Mouse (Mus musculus): ENCODE results near the gene Tmem245. TPM values are rescaled to one million over a fixed set of nuclear protein-coding genes. Genes with fewer than 3 reads are reported as not detected.

Tmem245 gene
- total and polyA plus RNA-seq, 2 experiments from 2014 or later, result 23.7 to 68.4 TPM

- Histone ChIP-seq H3K36me3 (replicated peaks; ENCODE audit: control insufficient read depth, insufficient read depth, low read length) (peaks cover 63% of the 10 kb centered on the region), H3K27me3 (ENCODE audit: control insufficient read depth, insufficient read depth, low read length) (no peaks in the 10 kb centered on the region), H3K9me3 (replicated peaks; ENCODE audit: control insufficient read depth, low read length) (no peaks in the 10 kb centered on the region), H3K9ac (replicated peaks; ENCODE audit: low read depth, low read length) (no peak overlapping the region), H3K4me2 (ENCODE audit: low read depth, low read length) (no peak overlapping the region), H3K4me3 (ENCODE audit: low read depth, low read length) (no peak overlapping the region), H3K27ac (ENCODE audit: low read depth) (no peak overlapping the region), H3K4me1 (ENCODE audit: control insufficient read depth, insufficient read depth) (0 out of 2 replicates have a peak, but pooled peaks cover 4% of the 10 kb centered on the region)
- DNase-seq (ENCODE audit: low spot score) (no peak), ATAC-seq (ENCODE audit: insufficient read depth, low read depth) (no peak)
- WGBS, result 93% methylated on average over 8 of the region's 8 CpGs
- TF ChIP-seq CTCF (IDR thresholded peaks at IDR 0.05; ENCODE audit: low read depth) (no peak), EP300 (IDR thresholded peaks at IDR 0.05; ENCODE audit: low read depth) (no peak)
Measured at GRCm38 (mm10) chr4:56899216-56899615, 48.0 kb downstream of the Tmem245 start.

GRCm38 (mm10) chr4:56897511-56897910, 49.7 kb downstream of the Tmem245 start:
- DNase-seq (ENCODE audit: low spot score) (no peak), ATAC-seq (ENCODE audit: insufficient read depth, low read depth) (0 out of 2 replicates have a peak, but pooled peaks have one; percentile 27)
- Histone ChIP-seq H3K4me3 (ENCODE audit: low read depth, low read length) (no peak overlapping the region), H3K9ac (replicated peaks; ENCODE audit: low read depth, low read length) (no peak overlapping the region), H3K27me3 (ENCODE audit: control insufficient read depth, insufficient read depth, low read length) (no peaks in the 10 kb centered on the region), H3K36me3 (replicated peaks; ENCODE audit: control insufficient read depth, insufficient read depth, low read length) (peaks cover 46% of the 10 kb centered on the region), H3K4me2 (ENCODE audit: low read depth, low read length) (no peak overlapping the region), H3K4me1 (ENCODE audit: control insufficient read depth, insufficient read depth) (peaks cover 8% of the 10 kb centered on the region), H3K9me3 (replicated peaks; ENCODE audit: control insufficient read depth, low read length) (no peaks in the 10 kb centered on the region), H3K27ac (ENCODE audit: low read depth) (no peak overlapping the region)
- WGBS, result 62% methylated on average over 3 of the region's 3 CpGs
- TF ChIP-seq EP300 (IDR thresholded peaks at IDR 0.05; ENCODE audit: low read depth), result no peak
- peak; percentile 46 for TF ChIP-seq CTCF (IDR thresholded peaks at IDR 0.05; ENCODE audit: low read depth)

GRCm38 (mm10) chr4:56894196-56894595, 53.0 kb downstream of the Tmem245 start:
- TF ChIP-seq CTCF (IDR thresholded peaks at IDR 0.05; ENCODE audit: low read depth) (no peak), EP300 (IDR thresholded peaks at IDR 0.05; ENCODE audit: low read depth) (no peak)
- H3K9me3 ChIP-seq (replicated peaks; ENCODE audit: control insufficient read depth, low read length), result no peaks in the 10 kb centered on the region
- WGBS, result 90% methylated on average over 3 of the region's 3 CpGs

GRCm38 (mm10) chr4:56892501-56893115, 54.6 kb downstream of the Tmem245 start:
- no peaks in the 10 kb centered on the region for H3K27me3 ChIP-seq (ENCODE audit: control insufficient read depth, insufficient read depth, low read length)
- H3K4me3 ChIP-seq (ENCODE audit: low read depth, low read length), result no peak overlapping the region
- no peak overlapping the region for H3K9ac ChIP-seq (replicated peaks; ENCODE audit: low read depth, low read length)
- no peaks in the 10 kb centered on the region for H3K9me3 ChIP-seq (replicated peaks; ENCODE audit: control insufficient read depth, low read length)
- ATAC-seq (ENCODE audit: insufficient read depth, low read depth) (no peak), DNase-seq (ENCODE audit: low spot score) (no peak)
- no peak overlapping the region for H3K4me2 ChIP-seq (ENCODE audit: low read depth, low read length)
- H3K27ac ChIP-seq (ENCODE audit: low read depth), result peak overlapping the region; percentile 40
- H3K4me1 ChIP-seq (ENCODE audit: control insufficient read depth, insufficient read depth), result peaks cover 14% of the 10 kb centered on the region
- TF ChIP-seq CTCF (IDR thresholded peaks at IDR 0.05; ENCODE audit: low read depth) (no peak), EP300 (IDR thresholded peaks at IDR 0.05; ENCODE audit: low read depth) (no peak)
- peaks cover 39% of the 10 kb centered on the region for H3K36me3 ChIP-seq (replicated peaks; ENCODE audit: control insufficient read depth, insufficient read depth, low read length)
- 58% methylated on average over 6 of the region's 6 CpGs for WGBS

More at GRCm38 (mm10) chr4:56894196-56894595, 53.0 kb downstream of the Tmem245 start:
- ATAC-seq (ENCODE audit: insufficient read depth, low read depth), result no peak
- Histone ChIP-seq H3K4me3 (ENCODE audit: low read depth, low read length) (no peak overlapping the region), H3K27me3 (ENCODE audit: control insufficient read depth, insufficient read depth, low read length) (no peaks in the 10 kb centered on the region), H3K36me3 (replicated peaks; ENCODE audit: control insufficient read depth, insufficient read depth, low read length) (peaks cover 40% of the 10 kb centered on the region), H3K9ac (replicated peaks; ENCODE audit: low read depth, low read length) (no peak overlapping the region), H3K4me2 (ENCODE audit: low read depth, low read length) (no peak overlapping the region), H3K4me1 (ENCODE audit: control insufficient read depth, insufficient read depth) (peaks cover 14% of the 10 kb centered on the region), H3K27ac (ENCODE audit: low read depth) (no peak overlapping the region)
- DNase-seq (ENCODE audit: low spot score), result no peak

GRCm38 (mm10) chr4:56888483-56888882, 58.8 kb downstream of the Tmem245 start:
- Histone ChIP-seq H3K4me1 (ENCODE audit: control insufficient read depth, insufficient read depth) (peaks cover 14% of the 10 kb centered on the region), H3K27ac (ENCODE audit: low read depth) (no peak overlapping the region), H3K4me3 (ENCODE audit: low read depth, low read length) (no peak overlapping the region), H3K27me3 (ENCODE audit: control insufficient read depth, insufficient read depth, low read length) (no peaks in the 10 kb centered on the region), H3K36me3 (replicated peaks; ENCODE audit: control insufficient read depth, insufficient read depth, low read length) (peaks cover 56% of the 10 kb centered on the region), H3K9ac (replicated peaks; ENCODE audit: low read depth, low read length) (no peak overlapping the region), H3K4me2 (ENCODE audit: low read depth, low read length) (no peak overlapping the region), H3K9me3 (replicated peaks; ENCODE audit: control insufficient read depth, low read length) (no peaks in the 10 kb centered on the region)
- WGBS, result 30% methylated on average over 5 of the region's 5 CpGs
- ATAC-seq (ENCODE audit: insufficient read depth, low read depth) (no peak), DNase-seq (ENCODE audit: low spot score) (no peak)
- TF ChIP-seq CTCF (IDR thresholded peaks at IDR 0.05; ENCODE audit: low read depth) (no peak), EP300 (IDR thresholded peaks at IDR 0.05; ENCODE audit: low read depth) (no peak)

All from heart, postnatal 0 days (tissue).